Mouse (Mus musculus): ENCODE results near the gene Prkn. TPM values are rescaled to one million over a fixed set of nuclear protein-coding genes. Genes with fewer than 3 reads are reported as not detected.

Prkn gene
- total RNA-seq, 1 experiment, result 1.7 TPM

- peak overlapping the region; percentile 73 for H3K27ac ChIP-seq (ENCODE audit: insufficient read depth, low read depth, low read length, poor library complexity, severe bottlenecking)
- TF ChIP-seq MAFK (IDR thresholded peaks at IDR 0.05; ENCODE audit: insufficient read depth, low read depth, low read length), result no peak
- TF ChIP-seq ZNF384 (IDR thresholded peaks at IDR 0.05; ENCODE audit: low read depth, low read length), result 0 out of 2 replicates have a peak, but pooled peaks have one; percentile 32
- no peak for TF ChIP-seq CHD2 (IDR thresholded peaks at IDR 0.05; ENCODE audit: low read depth, low read length)
- no peak for TF ChIP-seq HCFC1 (IDR thresholded peaks at IDR 0.05; ENCODE audit: borderline replicate concordance, insufficient read depth, low read length)
- TF ChIP-seq ZC3H11A (IDR thresholded peaks at IDR 0.05; ENCODE audit: borderline replicate concordance, low read depth, low read length), result no peak
- H3K4me3 ChIP-seq (ENCODE audit: insufficient read depth in 1 of 2, low read depth in 1 of 2, low read length in 2 of 2, poor library complexity in 1 of 2, severe bottlenecking in 1 of 2), result peak overlapping the region; percentile 40 to 49
- H3K4me1 ChIP-seq (ENCODE audit: control insufficient read depth in 2 of 2, insufficient read depth in 2 of 2, low read length in 2 of 2, poor library complexity in 1 of 2), result peaks cover 0 to 14% of the 10 kb centered on the region in 2 experiments; a peak in 3 of 4 replicates
- peak; percentile 63 for DNase-seq (ENCODE audit: low read depth, low spot score)
- no peaks in the 10 kb centered on the region for H3K9me3 ChIP-seq (ENCODE audit: control insufficient read depth, insufficient read depth, low read depth, low read length)
- H3K36me3 ChIP-seq (ENCODE audit: control insufficient read depth, insufficient read depth, low read length, poor library complexity, severe bottlenecking), result no peaks in the 10 kb centered on the region; the same call in 1 of the 2 replicates
- in situ Hi-C loops (cut with MboI; ENCODE audit: low sequenced_read_pairs in 2 of 2, unreplicated experiment in 2 of 2), result no loop called here
- peak overlapping the region; percentile 43; the same call in 1 of the 2 replicates for H3K9ac ChIP-seq (ENCODE audit: insufficient read depth, low read depth, low read length, poor library complexity, severe bottlenecking)
These were observed 227.7 kb downstream of the Prkn start for GRCm38 (mm10) chr17:11067704-11068475.

- H3K36me3 ChIP-seq (ENCODE audit: control insufficient read depth, insufficient read depth, low read length, poor library complexity, severe bottlenecking), result no peaks in the 10 kb centered on the region; the same call in 1 of the 2 replicates
- no peak overlapping the region for H3K9ac ChIP-seq (ENCODE audit: insufficient read depth, low read depth, low read length, poor library complexity, severe bottlenecking)
- peaks cover 0 to 14% of the 10 kb centered on the region in 2 experiments; a peak in 3 of 4 replicates for H3K4me1 ChIP-seq (ENCODE audit: control insufficient read depth in 2 of 2, insufficient read depth in 2 of 2, low read length in 2 of 2, poor library complexity in 1 of 2)
- no peak for TF ChIP-seq CHD2 (IDR thresholded peaks at IDR 0.05; ENCODE audit: low read depth, low read length)
- TF ChIP-seq ZC3H11A (IDR thresholded peaks at IDR 0.05; ENCODE audit: borderline replicate concordance, low read depth, low read length), result no peak
- TF ChIP-seq MAFK (IDR thresholded peaks at IDR 0.05; ENCODE audit: insufficient read depth, low read depth, low read length), result no peak
- TF ChIP-seq ZNF384 (IDR thresholded peaks at IDR 0.05; ENCODE audit: low read depth, low read length), result no peak
- TF ChIP-seq HCFC1 (IDR thresholded peaks at IDR 0.05; ENCODE audit: borderline replicate concordance, insufficient read depth, low read length), result no peak
- no peak overlapping the region for H3K27ac ChIP-seq (ENCODE audit: insufficient read depth, low read depth, low read length, poor library complexity, severe bottlenecking)
- no peaks in the 10 kb centered on the region for H3K9me3 ChIP-seq (ENCODE audit: control insufficient read depth, insufficient read depth, low read depth, low read length)
- H3K4me3 ChIP-seq (ENCODE audit: insufficient read depth in 1 of 2, low read depth in 1 of 2, low read length in 2 of 2, poor library complexity in 1 of 2, severe bottlenecking in 1 of 2), result no peak overlapping the region
- in situ Hi-C loops (cut with MboI; ENCODE audit: low sequenced_read_pairs in 2 of 2, unreplicated experiment in 2 of 2), result no loop called here
- DNase-seq (ENCODE audit: low read depth, low spot score), result no peak
These were observed 230.8 kb downstream of the Prkn start for GRCm38 (mm10) chr17:11070996-11071395.

- Histone ChIP-seq H3K4me3 (ENCODE audit: insufficient read depth in 1 of 2, low read depth in 1 of 2, low read length in 2 of 2, poor library complexity in 1 of 2, severe bottlenecking in 1 of 2) (no peak overlapping the region), H3K9ac (ENCODE audit: insufficient read depth, low read depth, low read length, poor library complexity, severe bottlenecking) (no peak overlapping the region), H3K4me1 (ENCODE audit: control insufficient read depth in 2 of 2, insufficient read depth in 2 of 2, low read length in 2 of 2, poor library complexity in 1 of 2) (no peaks in the 10 kb centered on the region), H3K36me3 (ENCODE audit: control insufficient read depth, insufficient read depth, low read length, poor library complexity, severe bottlenecking) (no peaks in the 10 kb centered on the region; the same call in 1 of the 2 replicates), H3K9me3 (ENCODE audit: control insufficient read depth, insufficient read depth, low read depth, low read length) (no peaks in the 10 kb centered on the region), H3K27ac (ENCODE audit: insufficient read depth, low read depth, low read length, poor library complexity, severe bottlenecking) (no peak overlapping the region)
- in situ Hi-C loops (cut with MboI; ENCODE audit: low sequenced_read_pairs in 2 of 2, unreplicated experiment in 2 of 2), result no loop called here
- TF ChIP-seq HCFC1 (IDR thresholded peaks at IDR 0.05; ENCODE audit: borderline replicate concordance, insufficient read depth, low read length) (no peak), MAFK (IDR thresholded peaks at IDR 0.05; ENCODE audit: insufficient read depth, low read depth, low read length) (no peak), CHD2 (IDR thresholded peaks at IDR 0.05; ENCODE audit: low read depth, low read length) (no peak), ZC3H11A (IDR thresholded peaks at IDR 0.05; ENCODE audit: borderline replicate concordance, low read depth, low read length) (no peak), ZNF384 (IDR thresholded peaks at IDR 0.05; ENCODE audit: low read depth, low read length) (no peak)
- peak; percentile 2 for DNase-seq (ENCODE audit: low read depth, low spot score)
These were observed 236.2 kb downstream of the Prkn start for GRCm38 (mm10) chr17:11076319-11076903.

GRCm38 (mm10) chr17:11086492-11086891 lies 246.3 kb downstream of the Prkn start:
- TF ChIP-seq HCFC1 (IDR thresholded peaks at IDR 0.05; ENCODE audit: borderline replicate concordance, insufficient read depth, low read length), result no peak
- no peak for TF ChIP-seq CHD2 (IDR thresholded peaks at IDR 0.05; ENCODE audit: low read depth, low read length)
- no peak for TF ChIP-seq MAFK (IDR thresholded peaks at IDR 0.05; ENCODE audit: insufficient read depth, low read depth, low read length)
- TF ChIP-seq ZNF384 (IDR thresholded peaks at IDR 0.05; ENCODE audit: low read depth, low read length), result no peak
- TF ChIP-seq ZC3H11A (IDR thresholded peaks at IDR 0.05; ENCODE audit: borderline replicate concordance, low read depth, low read length), result no peak
- in situ Hi-C loops (cut with MboI; ENCODE audit: low sequenced_read_pairs in 2 of 2, unreplicated experiment in 2 of 2), result no loop called here
- no peak for DNase-seq (ENCODE audit: low read depth, low spot score)

More at GRCm38 (mm10) chr17:11086492-11086891, 246.3 kb downstream of the Prkn start:
- no peak overlapping the region for H3K9ac ChIP-seq (ENCODE audit: insufficient read depth, low read depth, low read length, poor library complexity, severe bottlenecking)
- H3K4me3 ChIP-seq (ENCODE audit: insufficient read depth in 1 of 2, low read depth in 1 of 2, low read length in 2 of 2, poor library complexity in 1 of 2, severe bottlenecking in 1 of 2), result no peak overlapping the region
- H3K4me1 ChIP-seq (ENCODE audit: control insufficient read depth in 2 of 2, insufficient read depth in 2 of 2, low read length in 2 of 2, poor library complexity in 1 of 2), result no peaks in the 10 kb centered on the region
- H3K9me3 ChIP-seq (ENCODE audit: control insufficient read depth, insufficient read depth, low read depth, low read length), result no peaks in the 10 kb centered on the region
- no peaks in the 10 kb centered on the region for H3K36me3 ChIP-seq (ENCODE audit: control insufficient read depth, insufficient read depth, low read length, poor library complexity, severe bottlenecking)
- no peak overlapping the region for H3K27ac ChIP-seq (ENCODE audit: insufficient read depth, low read depth, low read length, poor library complexity, severe bottlenecking)
